Mouse (Mus musculus) kidney, embryonic 14.5 days (tissue): Measurements from ENCODE around the gene Sema4d. TPM values are rescaled to one million over a fixed set of nuclear protein-coding genes. Genes with fewer than 3 reads are reported as not detected.

Experiments
- ATAC-seq: fragments of 200-750 bp; cut with Nextera tagmentation; 2 replicates; pipeline ENCODE4 v1.8.0; 2017; ENCODE audit warnings: moderate number of reproducible peaks, mild to moderate bottlenecking, moderate TSS enrichment, moderate library complexity; ENCODE audit not compliant: low FRiP score, low TSS enrichment
- H3K27ac ChIP-seq: fragments of 300-500 bp; sonication (generic); 2 replicates; pipeline ENCODE4 v1.5.1; 2014; ENCODE audit warnings: low read depth, mild to moderate bottlenecking, low read length, moderate library complexity, mixed read lengths
- H3K27me3 ChIP-seq: fragments of 300-500 bp; sonication (generic); 2 replicates; pipeline ENCODE4 v1.6.1; 2014; ENCODE audit warnings: mild to moderate bottlenecking, low read length; ENCODE audit not compliant: control insufficient read depth, insufficient read depth
- H3K36me3 ChIP-seq: fragments of 300-500 bp; sonication (generic); 2 replicates; pipeline ENCODE4 v1.6.1; 2014; ENCODE audit warnings: low read length, mixed read lengths; ENCODE audit not compliant: control insufficient read depth, insufficient read depth
- H3K4me1 ChIP-seq: fragments of 300-500 bp; sonication (generic); 2 replicates; pipeline ENCODE4 v1.6.1; 2014; ENCODE audit warnings: low read length, mixed read lengths; ENCODE audit not compliant: control insufficient read depth, insufficient read depth
- H3K4me2 ChIP-seq: fragments of 300-500 bp; sonication (generic); replicated peaks from 2 replicates; pipeline ENCODE4 v1.6.1; 2014; ENCODE audit warnings: low read depth, mild to moderate bottlenecking, low read length
- H3K4me3 ChIP-seq: fragments of 300-500 bp; sonication (generic); 2 replicates; pipeline ENCODE4 v1.5.1; 2014; ENCODE audit warnings: mild to moderate bottlenecking, low read length
- H3K9ac ChIP-seq: fragments of 300-500 bp; sonication (generic); 2 replicates; pipeline ENCODE4 v1.6.1; 2014; ENCODE audit warnings: low read depth, mild to moderate bottlenecking, low read length, moderate library complexity
- H3K9me3 ChIP-seq: fragments of 300-500 bp; sonication (generic); 2 replicates; pipeline ENCODE4 v1.6.1; 2016; ENCODE audit warnings: low read length; ENCODE audit not compliant: control insufficient read depth
- WGBS: fragments of 180-500 bp; shearing (Covaris S2); extraction: QIAGEN DNeasy Blood & Tissue Kit; methylation state at CpG from one replicate; pipeline ENCODE4 v1.1.7; 2014; 5-methylcytosine and 5-hydroxymethylcytosine counted together
- polyA plus RNA-seq: library from polyadenylated mRNA; unstranded; fragments of >200 nt; fragmentation: Nextera tagmentation; extraction: Ambion mirVana; gene quantifications from 2 replicates; pipeline ENCODE4 v1.2.1, GENCODE M21; 2014

Gene Sema4d
- polyA plus RNA-seq, 1 experiment from 2014 or later = 20.2 TPM

GRCm38 (mm10) chr13:51754559-51755126, 38.9 kb downstream of the Sema4d start:
- Histone ChIP-seq H3K4me3 (no peak overlapping the region), H3K9ac (no peak overlapping the region), H3K4me2 (no peak overlapping the region), H3K4me1 (peaks cover 37% of the 10 kb centered on the region), H3K9me3 (no peaks in the 10 kb centered on the region), H3K27me3 (no peaks in the 10 kb centered on the region), H3K27ac (no peak overlapping the region), H3K36me3 (no peaks in the 10 kb centered on the region)
- ATAC-seq = no peak; the same call in 1 of the 2 replicates
- 58% methylated on average over 13 of the region's 13 CpGs for WGBS

DNA sequence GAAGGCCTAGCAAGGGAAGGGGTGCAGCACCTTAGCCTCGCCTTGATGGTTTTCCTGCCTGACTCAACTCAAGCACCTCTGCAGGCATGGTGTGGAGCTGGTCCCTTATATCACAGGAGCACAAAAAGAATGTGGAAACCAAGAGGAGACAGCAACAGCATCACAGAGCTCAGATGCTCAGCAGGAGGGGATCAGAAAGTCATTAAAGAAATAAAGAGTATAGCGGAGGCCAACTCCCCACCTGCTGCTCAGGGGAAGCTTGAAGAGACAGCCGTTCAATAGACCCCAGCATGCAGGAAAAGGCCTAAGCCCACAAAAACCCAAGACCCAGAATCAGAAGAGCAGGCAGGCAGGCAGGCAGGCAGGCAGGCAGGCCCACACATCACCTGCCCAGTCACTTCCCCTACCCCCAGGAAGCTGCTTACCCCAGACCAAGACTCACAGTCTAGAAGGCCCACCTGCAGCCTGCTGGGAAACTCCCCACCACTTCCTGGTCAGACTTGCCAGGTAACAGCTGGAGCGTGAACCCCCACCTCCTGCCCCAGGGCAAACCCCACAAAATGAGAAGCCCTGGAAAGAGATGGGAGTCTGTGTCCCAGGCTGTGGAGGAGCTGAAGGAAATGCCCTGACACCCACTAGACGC, 39.6 kb downstream of the Sema4d start:
- ATAC-seq = no peak
- Histone ChIP-seq H3K36me3 (no peaks in the 10 kb centered on the region), H3K4me2 (no peak overlapping the region), H3K4me1 (peaks cover 37% of the 10 kb centered on the region), H3K27ac (no peak overlapping the region), H3K9me3 (no peaks in the 10 kb centered on the region), H3K27me3 (no peaks in the 10 kb centered on the region), H3K9ac (no peak overlapping the region), H3K4me3 (no peak overlapping the region)
- 70% methylated on average over 5 of the region's 5 CpGs for WGBS

- Histone ChIP-seq H3K27me3 (no peaks in the 10 kb centered on the region), H3K4me3 (no peak overlapping the region), H3K4me1 (peaks cover 40% of the 10 kb centered on the region), H3K27ac (no peak overlapping the region), H3K36me3 (no peaks in the 10 kb centered on the region), H3K9ac (no peak overlapping the region), H3K9me3 (no peaks in the 10 kb centered on the region), H3K4me2 (no peak overlapping the region)
- ATAC-seq = no peak
- 25% methylated on average over 6 of the region's 6 CpGs for WGBS
Observed at GRCm38 (mm10) chr13:51753168-51753465, 40.4 kb downstream of the Sema4d start.

- Histone ChIP-seq H3K4me1 (peaks cover 44% of the 10 kb centered on the region), H3K36me3 (no peaks in the 10 kb centered on the region), H3K27me3 (no peaks in the 10 kb centered on the region), H3K27ac (no peak overlapping the region), H3K9ac (no peak overlapping the region), H3K9me3 (no peaks in the 10 kb centered on the region), H3K4me3 (no peak overlapping the region), H3K4me2 (no peak overlapping the region)
- no peak for ATAC-seq
- WGBS = 47% methylated on average over 15 of the region's 15 CpGs
Observed at GRCm38 (mm10) chr13:51752346-51753167, 41.0 kb downstream of the Sema4d start.

GRCm38 (mm10) chr13:51749578-51750345, 43.8 kb downstream of the Sema4d start:
- H3K4me2 ChIP-seq = no peak overlapping the region
- H3K9me3 ChIP-seq = no peaks in the 10 kb centered on the region
- no peaks in the 10 kb centered on the region for H3K36me3 ChIP-seq
- no peak overlapping the region for H3K9ac ChIP-seq
- H3K4me1 ChIP-seq = peaks cover 36% of the 10 kb centered on the region
- H3K4me3 ChIP-seq = no peak overlapping the region
- no peaks in the 10 kb centered on the region for H3K27me3 ChIP-seq
- H3K27ac ChIP-seq = no peak overlapping the region
- WGBS = 78% methylated on average over 14 of the region's 14 CpGs
- no peak for ATAC-seq

DNA sequence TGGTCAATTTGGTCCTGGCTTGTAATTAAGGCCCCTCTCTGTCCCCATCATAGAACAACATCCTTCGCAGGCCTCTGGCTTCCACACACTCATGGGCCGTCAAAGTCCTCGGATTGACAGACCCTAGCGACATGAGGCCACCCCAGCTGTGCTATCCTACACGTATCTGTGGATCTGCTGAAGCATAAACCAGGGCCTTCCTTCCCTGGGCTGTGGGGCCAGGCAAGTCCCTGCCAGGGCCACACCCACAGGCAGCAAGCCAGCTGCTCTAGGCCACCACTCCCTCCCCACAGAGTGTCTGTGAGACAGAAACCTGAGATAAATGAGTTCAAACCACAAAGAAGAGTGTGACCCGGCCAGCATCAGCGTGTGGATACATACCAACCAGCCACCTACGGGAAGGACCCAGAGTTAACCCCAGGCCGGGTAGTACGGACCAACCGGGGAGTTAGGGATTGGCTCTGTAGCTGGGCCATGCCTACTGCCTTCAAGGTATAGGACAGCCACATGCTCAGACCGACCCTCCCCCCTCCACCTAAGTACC, 45.5 kb downstream of the Sema4d start:
- no peak overlapping the region for H3K27ac ChIP-seq

GRCm38 (mm10) chr13:51747069-51747468, 46.5 kb downstream of the Sema4d start:
- no peak overlapping the region for H3K4me3 ChIP-seq
- H3K4me2 ChIP-seq = no peak overlapping the region
- H3K9ac ChIP-seq = no peak overlapping the region
- no peaks in the 10 kb centered on the region for H3K27me3 ChIP-seq
- H3K4me1 ChIP-seq = peaks cover 14% of the 10 kb centered on the region
- H3K27ac ChIP-seq = no peak overlapping the region
- 79% methylated on average over 7 of the region's 7 CpGs for WGBS
- no peaks in the 10 kb centered on the region for H3K9me3 ChIP-seq
- no peak for ATAC-seq
- no peaks in the 10 kb centered on the region for H3K36me3 ChIP-seq

More for the DNA sequence above, 45.5 kb downstream of the Sema4d start:
- no peaks in the 10 kb centered on the region for H3K36me3 ChIP-seq
- H3K9ac ChIP-seq = no peak overlapping the region
- H3K4me1 ChIP-seq = peaks cover 23% of the 10 kb centered on the region
- no peaks in the 10 kb centered on the region for H3K9me3 ChIP-seq
- WGBS = 36% methylated on average over 12 of the region's 12 CpGs
- ATAC-seq = peak; percentile 47
- no peak overlapping the region for H3K4me2 ChIP-seq
- no peaks in the 10 kb centered on the region for H3K27me3 ChIP-seq
- H3K4me3 ChIP-seq = no peak overlapping the region

GRCm38 (mm10) chr13:51745862-51746261, 47.7 kb downstream of the Sema4d start:
- H3K9me3 ChIP-seq = no peaks in the 10 kb centered on the region
- H3K4me1 ChIP-seq = peaks cover 14% of the 10 kb centered on the region
- no peak for ATAC-seq
- no peak overlapping the region for H3K4me3 ChIP-seq
- 54% methylated on average over 5 of the region's 5 CpGs for whole genome bisulfite sequencing
- no peak overlapping the region for H3K4me2 ChIP-seq
- no peak overlapping the region for H3K9ac ChIP-seq
- H3K27ac ChIP-seq = no peak overlapping the region
- H3K27me3 ChIP-seq = no peaks in the 10 kb centered on the region
- no peaks in the 10 kb centered on the region for H3K36me3 ChIP-seq
